8 mouse cellular contexts compared by ENCODE assay signal in the genomic region with DNA sequence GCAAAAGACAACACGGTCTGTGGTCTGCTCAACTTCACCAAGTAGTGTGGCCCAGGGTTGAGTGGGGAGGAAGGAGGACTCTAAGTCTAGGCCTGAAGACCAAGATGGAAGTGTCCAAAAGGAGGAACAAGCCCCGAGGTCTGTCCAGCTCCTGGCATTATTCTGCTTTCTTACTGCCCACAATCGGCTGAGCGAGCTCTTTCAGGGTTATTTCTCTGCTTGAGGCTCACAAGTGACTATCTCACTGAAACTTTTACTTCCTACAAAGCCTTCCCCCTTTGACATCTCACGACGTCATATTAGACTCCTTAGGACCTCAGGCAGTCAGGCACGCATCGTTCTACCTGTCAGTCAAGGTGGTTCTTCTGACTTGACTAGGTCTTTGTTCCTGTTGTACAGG. TPM values are rescaled to one million over a fixed set of nuclear protein-coding genes. Genes with fewer than 3 reads are reported as not detected.
DNase-seq lines count a peak whose midpoint lies in the region; ATAC-seq and TF ChIP-seq lines count a peak whose summit lies in the region.

No protein-coding gene starts in this region.

- H3ac ChIP-seq in C2C12 (ENCODE audit: control insufficient read depth, insufficient read length, low read depth) (no peak overlapping the region), myocyte (ENCODE audit: control insufficient read depth, insufficient read length) (peak overlapping the region; percentile 84)

- peaks cover 18% of the 10 kb centered on the region for H3K4me1 ChIP-seq in forebrain, embryonic 14.5 days (ENCODE audit: control insufficient read depth, insufficient read depth, low read length)
- peaks cover 19% of the 10 kb centered on the region for H3K4me1 ChIP-seq in limb, embryonic 14.5 days (ENCODE audit: control insufficient read depth, insufficient read depth, low read length)

- H3K27me3 ChIP-seq in C2C12 (ENCODE audit: control insufficient read depth, insufficient read depth, insufficient read length) (no peaks in the 10 kb centered on the region), myocyte (ENCODE audit: control insufficient read depth, insufficient read depth, insufficient read length) (no peaks in the 10 kb centered on the region)
- no peaks in the 10 kb centered on the region for H3K27me3 ChIP-seq in forebrain, embryonic 14.5 days (replicated peaks; ENCODE audit: control insufficient read depth, insufficient read depth, low read length)
- no peaks in the 10 kb centered on the region for H3K27me3 ChIP-seq in limb, embryonic 14.5 days (ENCODE audit: control insufficient read depth, insufficient read depth, low read length)

- peak overlapping the region; percentile 77 for H3K4me2 ChIP-seq in forebrain, embryonic 14.5 days (ENCODE audit: low read length)
- peak overlapping the region; percentile 89 for H3K4me2 ChIP-seq in limb, embryonic 14.5 days (replicated peaks; ENCODE audit: low read depth, low read length, severe bottlenecking)
- H3K4me2 ChIP-seq in myocyte (ENCODE audit: low read depth) = peak overlapping the region; percentile 96

- ATAC-seq in forebrain, embryonic 14.5 days = no peak
- ATAC-seq in limb, embryonic 14.5 days (ENCODE audit: low FRiP score, low read depth) = peak; percentile 2; the same call in 1 of the 2 replicates

- peak overlapping the region; percentile 70 for H3K27ac ChIP-seq in forebrain, embryonic 14.5 days (ENCODE audit: low read depth, low read length)
- no peak overlapping the region for H3K27ac ChIP-seq in limb, embryonic 14.5 days (replicated peaks; ENCODE audit: low read depth, low read length)

- H3K79me2 ChIP-seq in C2C12 (ENCODE audit: control insufficient read depth, insufficient read depth) (peaks cover 43% of the 10 kb centered on the region), myocyte (ENCODE audit: control insufficient read depth, insufficient read depth) (peaks cover 40% of the 10 kb centered on the region)

- H3K79me3 ChIP-seq in C2C12 (ENCODE audit: low read depth) = peaks cover 34% of the 10 kb centered on the region

- peak; percentile 23 for DNase-seq in cerebellum, adult 8-10 months
- DNase-seq in cerebellum, adult 11 months = no peak
- no peak for DNase-seq in forebrain, embryonic 14.5 days (ENCODE audit: low spot score)
- no peak for DNase-seq in limb, embryonic 14.5 days (ENCODE audit: low spot score)
- DNase-seq in retina, embryonic 14.5 days (ENCODE audit: low spot score) = no peak
- no peak for DNase-seq in right cerebral cortex, adult 2 months (ENCODE audit: low spot score in 2 of 2)

- 70% methylated on average over 8 of the region's 8 CpGs for WGBS in forebrain, embryonic 14.5 days
- 76% methylated on average over 8 of the region's 8 CpGs for WGBS in limb, embryonic 14.5 days

- no peaks in the 10 kb centered on the region for H3K9me3 ChIP-seq in forebrain, embryonic 14.5 days (replicated peaks; ENCODE audit: control insufficient read depth, low read length)
- no peaks in the 10 kb centered on the region for H3K9me3 ChIP-seq in limb, embryonic 14.5 days (ENCODE audit: control insufficient read depth, low read length)

- no peak for TF ChIP-seq POLR2A in limb, embryonic 14.5 days (IDR thresholded peaks at IDR 0.05; ENCODE audit: borderline replicate concordance, extremely low read depth, insufficient read depth, insufficient read length)
- TF ChIP-seq POLR2A in myocyte (IDR thresholded peaks at IDR 0.05; ENCODE audit: insufficient read length, low read depth) = no peak

- peak overlapping the region; percentile 68 for H3K4me3 ChIP-seq in C2C12 (ENCODE audit: insufficient read depth, poor library complexity, severe bottlenecking)
- peak overlapping the region; percentile 77 for H3K4me3 ChIP-seq in forebrain, embryonic 14.5 days (ENCODE audit: low read depth, low read length)
- H3K4me3 ChIP-seq in limb, embryonic 14.5 days (replicated peaks; ENCODE audit: low read length) = peak overlapping the region; percentile 82
- peak overlapping the region; percentile 75 for H3K4me3 ChIP-seq in myocyte

- no peak for TF ChIP-seq CTCF in C2C12 (IDR thresholded peaks at IDR 0.05; ENCODE audit: control insufficient read depth, insufficient read depth, insufficient read length)

- peak overlapping the region; percentile 76 for H3K9ac ChIP-seq in forebrain, embryonic 14.5 days (ENCODE audit: low read length)
- peak overlapping the region; percentile 82 for H3K9ac ChIP-seq in limb, embryonic 14.5 days (ENCODE audit: low read depth, low read length, severe bottlenecking)

- H3K36me3 ChIP-seq in C2C12 (ENCODE audit: control insufficient read depth, insufficient read depth) (peaks cover 1% of the 10 kb centered on the region), myocyte (ENCODE audit: control insufficient read depth, insufficient read depth) (no peaks in the 10 kb centered on the region)
- no peaks in the 10 kb centered on the region for H3K36me3 ChIP-seq in forebrain, embryonic 14.5 days (ENCODE audit: control insufficient read depth, insufficient read depth, low read length)
- no peaks in the 10 kb centered on the region for H3K36me3 ChIP-seq in limb, embryonic 14.5 days (ENCODE audit: control insufficient read depth, insufficient read depth, low read length)

TF ChIP-seq in C2C12, 6 proteins besides CTCF, POLR2A, EP300 and RAD21:
- TF ChIP-seq MYOG (IDR thresholded peaks at IDR 0.05; ENCODE audit: control insufficient read depth, extremely low read depth, insufficient read length) = no peak
- TF ChIP-seq FOSL1 (IDR thresholded peaks at IDR 0.05; ENCODE audit: insufficient read depth, low read length, poor library complexity, severe bottlenecking) = no peak
- TF ChIP-seq USF1 (IDR thresholded peaks at IDR 0.05; ENCODE audit: low read depth) = no peak
- TF ChIP-seq MYOD1 (IDR thresholded peaks at IDR 0.05; ENCODE audit: control insufficient read depth, insufficient read length, low read depth) = no peak
- no peak for TF ChIP-seq CEBPB (IDR thresholded peaks at IDR 0.05; ENCODE audit: low read depth)
- no peak for TF ChIP-seq MAX (IDR thresholded peaks at IDR 0.05)
TF ChIP-seq in C2C12: peak in this region for 0.

TF ChIP-seq in myocyte, 11 proteins besides CTCF, POLR2A, EP300 and RAD21:
- TF ChIP-seq MYOG (IDR thresholded peaks at IDR 0.05; ENCODE audit: control insufficient read depth in 1 of 3, insufficient read depth in 1 of 3, insufficient read length in 2 of 3, low read depth in 2 of 3) (no peak), E2F4 (IDR thresholded peaks at IDR 0.05; ENCODE audit: insufficient read depth) (no peak), CEBPB (IDR thresholded peaks at IDR 0.05; ENCODE audit: insufficient read depth, poor library complexity, severe bottlenecking) (no peak), SRF (IDR thresholded peaks at IDR 0.05; ENCODE audit: control insufficient read depth, insufficient read length, low read depth) (no peak), MAX (IDR thresholded peaks at IDR 0.05; ENCODE audit: low read depth) (no peak), USF1 (IDR thresholded peaks at IDR 0.05; ENCODE audit: low read depth) (no peak), POLR2AphosphoS2 (IDR thresholded peaks at IDR 0.05; ENCODE audit: insufficient read length, low read depth) (no peak), TCF3 (IDR thresholded peaks at IDR 0.05; ENCODE audit: insufficient read length, low read depth) (no peak), TCF12 (IDR thresholded peaks at IDR 0.05; ENCODE audit: insufficient read depth, poor library complexity, severe bottlenecking) (no peak), REST (IDR thresholded peaks at IDR 0.05; ENCODE audit: insufficient read depth, insufficient read length) (no peak), MYOD1 (IDR thresholded peaks at IDR 0.05; ENCODE audit: control insufficient read depth in 1 of 3, insufficient read length in 2 of 3, low read depth in 2 of 3) (no peak)
TF ChIP-seq in myocyte: peak in this region for 0.

RNA-seq across cellular contexts. Expression of a gene that starts 2.3 kb away (rescaled TPM):
- polyA plus RNA-seq in C2C12 (2012; fragmentation: generic; extraction: Trizol) (19.4 TPM), myocyte (2012; fragmentation: generic; extraction: Trizol) (21.5 TPM)
- polyA plus RNA-seq in forebrain, embryonic 14.5 days (2014; fragmentation: Nextera tagmentation; extraction: Ambion mirVana) = 32.4 and 39.1 TPM in 2 replicates
- 18.5 and 20.4 TPM in 2 replicates for polyA plus RNA-seq in limb, embryonic 14.5 days (2012; rRNA removed)
- polyA plus RNA-seq in limb, embryonic 14.5 days (2014; fragmentation: Nextera tagmentation; extraction: Ambion mirVana) = 33.6 and 34.1 TPM in 2 replicates

RNA-seq across cellular contexts. Expression of a gene that starts 29.5 kb away (rescaled TPM):
- polyA plus RNA-seq in C2C12 (2012; fragmentation: generic; extraction: Trizol) (20.6 TPM), myocyte (2012; fragmentation: generic; extraction: Trizol) (27.7 TPM)
- 23.5 and 24.8 TPM in 2 replicates for polyA plus RNA-seq in forebrain, embryonic 14.5 days (2014; fragmentation: Nextera tagmentation; extraction: Ambion mirVana)
- 16.6 and 20.7 TPM in 2 replicates for polyA plus RNA-seq in limb, embryonic 14.5 days (2012; rRNA removed)
- polyA plus RNA-seq in limb, embryonic 14.5 days (2014; fragmentation: Nextera tagmentation; extraction: Ambion mirVana) = 28.2 and 29.1 TPM in 2 replicates

RNA-seq across cellular contexts. Expression of a gene that starts 42.2 kb away (rescaled TPM):
- polyA plus RNA-seq in C2C12 (2012; fragmentation: generic; extraction: Trizol) (30.5 TPM), myocyte (2012; fragmentation: generic; extraction: Trizol) (51.1 TPM)
- polyA plus RNA-seq in forebrain, embryonic 14.5 days (2014; fragmentation: Nextera tagmentation; extraction: Ambion mirVana) = 37.5 and 42.4 TPM in 2 replicates
- 46.2 and 48.5 TPM in 2 replicates for polyA plus RNA-seq in limb, embryonic 14.5 days (2012; rRNA removed)
- polyA plus RNA-seq in limb, embryonic 14.5 days (2014; fragmentation: Nextera tagmentation; extraction: Ambion mirVana) = 35.7 and 39.8 TPM in 2 replicates
